Mouse (Mus musculus) limb, embryonic 12.5 days (tissue): ENCODE data around the gene Acot5. TPM values are rescaled to one million over a fixed set of nuclear protein-coding genes. Genes with fewer than 3 reads are reported as not detected.
"Not testable (repeated sequence)": the region's sequence is repeated elsewhere in the genome, so short reads cannot be mapped to it uniquely, and the experiment has no call there.

ENCODE experiments used
- ATAC-seq: fragments of 200-750 bp; cut with Nextera tagmentation; 2 replicates; pipeline ENCODE4 v1.8.0; 2017; ENCODE audit warnings: low read depth, moderate TSS enrichment; ENCODE audit not compliant: insufficient number of reproducible peaks, insufficient read depth, low FRiP score, low TSS enrichment
- H3K27ac ChIP-seq: fragments of 300-500 bp; sonication (generic); 2 replicates; pipeline ENCODE4 v1.5.1; 2016; ENCODE audit warnings: mild to moderate bottlenecking, moderate library complexity
- H3K27me3 ChIP-seq: fragments of 300-500 bp; sonication (generic); 2 replicates; pipeline ENCODE4 v1.6.1; 2016; ENCODE audit warnings: mild to moderate bottlenecking, moderate library complexity
- H3K36me3 ChIP-seq: fragments of 300-500 bp; sonication (generic); 2 replicates; pipeline ENCODE4 v1.6.1; 2016; ENCODE audit warnings: mild to moderate bottlenecking, moderate library complexity
- H3K4me1 ChIP-seq: fragments of 300-500 bp; sonication (generic); replicated peaks from 2 replicates; pipeline ENCODE4 v1.6.1; 2016
- H3K4me2 ChIP-seq: fragments of 300-500 bp; sonication (generic); 2 replicates; pipeline ENCODE4 v1.6.1; 2016; ENCODE audit warnings: mild to moderate bottlenecking, moderate library complexity
- H3K4me3 ChIP-seq: fragments of 300-500 bp; sonication (generic); replicated peaks from 2 replicates; pipeline ENCODE4 v1.5.1; 2016; ENCODE audit warnings: mild to moderate bottlenecking
- H3K9ac ChIP-seq: fragments of 300-500 bp; sonication (generic); replicated peaks from 2 replicates; pipeline ENCODE4 v1.6.1; 2016; ENCODE audit warnings: mild to moderate bottlenecking, moderate library complexity
- H3K9me3 ChIP-seq: fragments of 300-500 bp; sonication (generic); 2 replicates; pipeline ENCODE4 v1.6.1; 2016; ENCODE audit warnings: mild to moderate bottlenecking, moderate library complexity
- WGBS: fragments of 180-500 bp; shearing (Covaris S2); methylation state at CpG from one replicate; pipeline ENCODE4 v1.1.7; 2016; 5-methylcytosine and 5-hydroxymethylcytosine counted together
- polyA plus RNA-seq: library from polyadenylated mRNA; unstranded; fragments of >200 nt; fragmentation: Nextera tagmentation; extraction: Ambion mirVana; gene quantifications from 2 replicates; pipeline ENCODE4 v1.2.1, GENCODE M21; 2016

Acot5 gene
- polyA plus RNA-seq, 1 experiment from 2014 or later = not detected

GRCm38 (mm10) chr12:84062336-84062735, 6.8 kb upstream of the Acot5 start:
- peaks cover 13% of the 10 kb centered on the region; the same call in 1 of the 2 replicates for H3K27me3 ChIP-seq
- no peaks in the 10 kb centered on the region for H3K4me1 ChIP-seq
- no peaks in the 10 kb centered on the region for H3K9me3 ChIP-seq
- H3K27ac ChIP-seq = no peak overlapping the region
- 93% methylated on average over 20 of the region's 20 CpGs for WGBS
- H3K4me3 ChIP-seq = no peak overlapping the region
- no peak overlapping the region for H3K9ac ChIP-seq
- no peak overlapping the region for H3K4me2 ChIP-seq
- no peak for ATAC-seq
- no peaks in the 10 kb centered on the region for H3K36me3 ChIP-seq

GRCm38 (mm10) chr12:84063228-84063627, 5.9 kb upstream of the Acot5 start:
- Histone ChIP-seq H3K4me2 (no peak overlapping the region), H3K9ac (no peak overlapping the region), H3K4me1 (no peaks in the 10 kb centered on the region), H3K27ac (no peak overlapping the region), H3K27me3 (peaks cover 21% of the 10 kb centered on the region), H3K4me3 (no peak overlapping the region), H3K36me3 (no peaks in the 10 kb centered on the region), H3K9me3 (no peaks in the 10 kb centered on the region)
- ATAC-seq = no peak
- WGBS = 68% methylated on average over 5 of the region's 5 CpGs

- no peak overlapping the region for H3K27ac ChIP-seq
- no peak overlapping the region for H3K4me3 ChIP-seq
- peaks cover 27% of the 10 kb centered on the region for H3K27me3 ChIP-seq
- no peak for ATAC-seq
- H3K4me2 ChIP-seq = no peak overlapping the region
- no peaks in the 10 kb centered on the region for H3K36me3 ChIP-seq
- no peak overlapping the region for H3K9ac ChIP-seq
- 79% methylated on average over 2 of the region's 2 CpGs for WGBS
- no peaks in the 10 kb centered on the region for H3K9me3 ChIP-seq
- H3K4me1 ChIP-seq = no peaks in the 10 kb centered on the region
Observed at GRCm38 (mm10) chr12:84063833-84064232, 5.3 kb upstream of the Acot5 start.

GRCm38 (mm10) chr12:84064621-84065020, 4.5 kb upstream of the Acot5 start:
- no peak overlapping the region for H3K9ac ChIP-seq
- H3K4me1 ChIP-seq = no peaks in the 10 kb centered on the region
- WGBS = 70% methylated on average over 8 of the region's 8 CpGs
- peaks cover 35% of the 10 kb centered on the region for H3K27me3 ChIP-seq
- no peak overlapping the region for H3K4me2 ChIP-seq
- no peak overlapping the region for H3K4me3 ChIP-seq
- H3K36me3 ChIP-seq = no peaks in the 10 kb centered on the region
- no peaks in the 10 kb centered on the region for H3K9me3 ChIP-seq
- H3K27ac ChIP-seq = no peak overlapping the region
- no peak for ATAC-seq

GRCm38 (mm10) chr12:84067752-84068151, 1.4 kb upstream of the Acot5 start:
- H3K9ac ChIP-seq = no peak overlapping the region
- H3K4me3 ChIP-seq = no peak overlapping the region
- ATAC-seq = no peak
- 78% methylated on average over 4 of the region's 4 CpGs for WGBS
- no peak overlapping the region for H3K4me2 ChIP-seq
- no peaks in the 10 kb centered on the region for H3K4me1 ChIP-seq
- no peaks in the 10 kb centered on the region for H3K9me3 ChIP-seq
- no peak overlapping the region for H3K27ac ChIP-seq
- H3K36me3 ChIP-seq = no peaks in the 10 kb centered on the region
- H3K27me3 ChIP-seq = peaks cover 53% of the 10 kb centered on the region

GRCm38 (mm10) chr12:84068296-84068695, 829 bp upstream of the Acot5 start:
- 65% methylated on average over 8 of the region's 8 CpGs for WGBS
- Histone ChIP-seq H3K9ac (no peak overlapping the region), H3K27me3 (peaks cover 53% of the 10 kb centered on the region), H3K4me1 (no peaks in the 10 kb centered on the region), H3K4me3 (no peak overlapping the region), H3K9me3 (no peaks in the 10 kb centered on the region), H3K36me3 (no peaks in the 10 kb centered on the region), H3K27ac (no peak overlapping the region), H3K4me2 (no peak overlapping the region)
- no peak for ATAC-seq

- H3K27ac ChIP-seq, H3K9me3 ChIP-seq, H3K4me1 ChIP-seq, H3K36me3 ChIP-seq, ATAC-seq: not testable (repeated sequence)
- H3K4me2 ChIP-seq = peak overlapping the region; percentile 66
- H3K27me3 ChIP-seq = peaks cover 53% of the 10 kb centered on the region
- peak overlapping the region; percentile 43 for H3K4me3 ChIP-seq
- WGBS = under 1% methylated on average over 43 of the region's 52 CpGs
- H3K9ac ChIP-seq = peak overlapping the region; percentile 44; the same call in 1 of the 2 replicates
Observed at GRCm38 (mm10) chr12:84069582-84069981, 457 bp downstream of the Acot5 start.

GRCm38 (mm10) chr12:84071696-84072095, 2.6 kb downstream of the Acot5 start:
- peaks cover 47% of the 10 kb centered on the region for H3K27me3 ChIP-seq
- H3K4me2 ChIP-seq = no peak overlapping the region
- WGBS = 91% methylated on average over 2 of the region's 2 CpGs
- no peak overlapping the region for H3K4me3 ChIP-seq
- H3K9me3 ChIP-seq = no peaks in the 10 kb centered on the region
- H3K9ac ChIP-seq = no peak overlapping the region
- no peak overlapping the region for H3K27ac ChIP-seq
- no peaks in the 10 kb centered on the region for H3K36me3 ChIP-seq
- ATAC-seq = no peak
- H3K4me1 ChIP-seq = no peaks in the 10 kb centered on the region

- H3K27ac ChIP-seq = no peak overlapping the region
- ATAC-seq = no peak
- 84% methylated on average over 4 of the region's 4 CpGs for WGBS
- H3K4me3 ChIP-seq = no peak overlapping the region
- H3K9me3 ChIP-seq = no peaks in the 10 kb centered on the region
- H3K4me1 ChIP-seq = no peaks in the 10 kb centered on the region
- H3K36me3 ChIP-seq = no peaks in the 10 kb centered on the region
- no peak overlapping the region for H3K9ac ChIP-seq
- no peak overlapping the region for H3K4me2 ChIP-seq
- H3K27me3 ChIP-seq = no peaks in the 10 kb centered on the region
Observed at GRCm38 (mm10) chr12:84077371-84077990, 8.4 kb downstream of the Acot5 start.

- WGBS = 84% methylated on average over 2 of the region's 2 CpGs
- no peaks in the 10 kb centered on the region for H3K4me1 ChIP-seq
- no peaks in the 10 kb centered on the region for H3K36me3 ChIP-seq
- no peaks in the 10 kb centered on the region for H3K9me3 ChIP-seq
- H3K27ac ChIP-seq = no peak overlapping the region
- no peak overlapping the region for H3K4me2 ChIP-seq
- ATAC-seq = no peak
- no peak overlapping the region for H3K9ac ChIP-seq
- no peak overlapping the region for H3K4me3 ChIP-seq
- no peaks in the 10 kb centered on the region for H3K27me3 ChIP-seq
Observed at GRCm38 (mm10) chr12:84083842-84084241, 14.7 kb downstream of the Acot5 start.

- Histone ChIP-seq H3K9me3 (peaks cover 5% of the 10 kb centered on the region), H3K9ac (no peak overlapping the region), H3K27me3 (no peaks in the 10 kb centered on the region), H3K4me2 (no peak overlapping the region), H3K36me3 (no peaks in the 10 kb centered on the region), H3K4me3 (no peak overlapping the region), H3K4me1 (no peaks in the 10 kb centered on the region), H3K27ac (no peak overlapping the region)
- no peak for ATAC-seq
- WGBS = 91% methylated on average over 4 of the region's 4 CpGs
Observed at GRCm38 (mm10) chr12:84084581-84084980, 15.5 kb downstream of the Acot5 start.

- H3K4me1 ChIP-seq, H3K27me3 ChIP-seq, H3K4me2 ChIP-seq, H3K36me3 ChIP-seq, H3K4me3 ChIP-seq, ATAC-seq, H3K27ac ChIP-seq, H3K9ac ChIP-seq: not testable (repeated sequence)
- WGBS = 91% methylated on average over 5 of the region's 5 CpGs
- H3K9me3 ChIP-seq = peaks cover 42% of the 10 kb centered on the region
Observed at GRCm38 (mm10) chr12:84094666-84095065, 25.5 kb downstream of the Acot5 start.
